Mouse (Mus musculus) spleen, adult 2 months (tissue): ENCODE measurements around the gene Cartpt. TPM values are rescaled to one million over a fixed set of nuclear protein-coding genes. Genes with fewer than 3 reads are reported as not detected.
"Not testable (repeated sequence)": the region's sequence is repeated elsewhere in the genome, so short reads cannot be mapped to it uniquely, and the experiment has no call there.

Experiments
- DNase-seq, 2 experiments: peaks; one replicate each; pipeline versions ENCODE4 v3.0.0 to v3.0.0-alpha.2; 2012 to 2021; ENCODE audit warnings: low spot score in 2 of 2, low read depth in 1 of 2
- H3K27ac ChIP-seq: fragments of 200-500 bp; 2 replicates; pipeline ENCODE4 v1.5.1; 2012; ENCODE audit warnings: low read length, inconsistent platforms; ENCODE audit not compliant: insufficient read depth
- H3K27me3 ChIP-seq: fragments of 200-500 bp; 2 replicates; pipeline ENCODE4 v1.6.1; 2012; ENCODE audit warnings: mild to moderate bottlenecking, moderate library complexity, low read length, inconsistent platforms; ENCODE audit not compliant: control insufficient read depth, insufficient read depth
- H3K36me3 ChIP-seq: fragments of 200-500 bp; 2 replicates; pipeline ENCODE4 v1.6.1; 2012; ENCODE audit warnings: mild to moderate bottlenecking, low read length, inconsistent platforms; ENCODE audit not compliant: control insufficient read depth, insufficient read depth
- H3K4me1 ChIP-seq: fragments of 200-500 bp; 2 replicates; pipeline ENCODE4 v1.6.1; 2011; ENCODE audit warnings: inconsistent platforms; ENCODE audit not compliant: control insufficient read depth, insufficient read depth, insufficient read length
- H3K4me3 ChIP-seq: fragments of 200-500 bp; 2 replicates; pipeline ENCODE4 v1.5.1; 2011; ENCODE audit warnings: mild to moderate bottlenecking, inconsistent platforms; ENCODE audit not compliant: insufficient read depth, insufficient read length; ENCODE audit errors: extremely low read depth
- CTCF ChIP-seq: fragments of 200-500 bp; IDR thresholded peaks from 2 replicates; pipeline ENCODE4 v1.5.1; 2011; ENCODE audit warnings: mild to moderate bottlenecking, inconsistent platforms; ENCODE audit not compliant: insufficient read depth, insufficient read length, insufficient replicate concordance; ENCODE audit errors: extremely low read depth
- POLR2A ChIP-seq: fragments of 200-500 bp; IDR thresholded peaks from 2 replicates; pipeline ENCODE4 v1.6.1; 2011; ENCODE audit warnings: low read depth, low read length, inconsistent platforms
- WGBS: fragments of 180-500 bp; shearing (Covaris S2); methylation state at CpG from one replicate; pipeline ENCODE4 v1.1.7; 2018; 5-methylcytosine and 5-hydroxymethylcytosine counted together
- polyA plus RNA-seq: library from polyadenylated mRNA; depleted of rRNA; stranded (reverse); fragments of >200 nt; gene quantifications from 2 replicates; pipeline ENCODE4 v1.2.3, GENCODE M21; 2012

The Cartpt gene
- polyA plus RNA-seq, 1 experiment, result not detected

- 85% methylated on average over 6 of the region's 6 CpGs for WGBS
Observed at GRCm38 (mm10) chr13:99885636-99886035, 15.3 kb downstream of the Cartpt start.

GRCm38 (mm10) chr13:99881774-99882173, 19.1 kb downstream of the Cartpt start:
- WGBS, result 74% methylated on average over 8 of the region's 8 CpGs
- not testable (repeated sequence) for H3K27me3 ChIP-seq, H3K4me3 ChIP-seq, H3K27ac ChIP-seq, H3K36me3 ChIP-seq, H3K4me1 ChIP-seq, DNase-seq

More at GRCm38 (mm10) chr13:99885636-99886035, 15.3 kb downstream of the Cartpt start:
- DNase-seq, result no peak
- H3K4me3 ChIP-seq, result no peak overlapping the region
- no peaks in the 10 kb centered on the region for H3K4me1 ChIP-seq
- no peak for TF ChIP-seq POLR2A
- no peak for TF ChIP-seq CTCF
- no peaks in the 10 kb centered on the region for H3K36me3 ChIP-seq
- no peaks in the 10 kb centered on the region for H3K27me3 ChIP-seq
- H3K27ac ChIP-seq, result no peak overlapping the region

- no peak overlapping the region for H3K4me3 ChIP-seq
- no peak overlapping the region for H3K27ac ChIP-seq
- DNase-seq, result no peak
- H3K36me3 ChIP-seq, result no peaks in the 10 kb centered on the region
- TF ChIP-seq CTCF (no peak), POLR2A (no peak)
- WGBS, result 89% methylated on average over 10 of the region's 10 CpGs
- no peaks in the 10 kb centered on the region for H3K4me1 ChIP-seq
- H3K27me3 ChIP-seq, result no peaks in the 10 kb centered on the region
Observed at GRCm38 (mm10) chr13:99879696-99880095, 21.2 kb downstream of the Cartpt start.

- H3K4me3 ChIP-seq, result no peak overlapping the region
- WGBS, result 75% methylated on average over 1 of the region's 1 CpGs
- no peaks in the 10 kb centered on the region for H3K4me1 ChIP-seq
- no peaks in the 10 kb centered on the region for H3K36me3 ChIP-seq
- no peak overlapping the region for H3K27ac ChIP-seq
- H3K27me3 ChIP-seq, result no peaks in the 10 kb centered on the region
- TF ChIP-seq CTCF (no peak), POLR2A (no peak)
- no peak for DNase-seq
Observed at GRCm38 (mm10) chr13:99872059-99872458, 28.8 kb downstream of the Cartpt start.

DNA sequence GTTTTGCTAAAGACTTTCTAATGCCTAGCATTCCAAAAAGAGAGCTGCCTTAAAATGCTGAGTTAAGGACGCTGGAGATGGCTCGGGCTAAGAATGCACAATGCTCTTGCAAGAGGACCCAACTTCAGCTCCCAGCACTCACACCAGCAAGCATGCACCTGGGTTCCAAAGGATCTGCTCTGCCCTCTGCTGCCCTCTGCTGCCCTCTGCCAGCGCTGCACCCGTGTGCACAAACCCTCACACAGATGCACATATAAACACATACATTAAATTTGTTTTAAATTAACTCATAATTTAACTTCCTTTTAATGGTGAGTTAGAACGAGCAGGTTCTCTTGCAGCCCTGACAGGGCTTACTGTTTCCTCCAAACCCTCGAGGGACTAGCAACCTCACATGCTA, 32.5 kb downstream of the Cartpt start:
- TF ChIP-seq CTCF (no peak), POLR2A (no peak)
- no peaks in the 10 kb centered on the region for H3K4me1 ChIP-seq
- no peaks in the 10 kb centered on the region for H3K27me3 ChIP-seq
- H3K4me3 ChIP-seq, result no peak overlapping the region
- H3K36me3 ChIP-seq, result no peaks in the 10 kb centered on the region
- no peak for DNase-seq
- no peak overlapping the region for H3K27ac ChIP-seq
- WGBS, result 84% methylated on average over 6 of the region's 6 CpGs

- DNase-seq, result no peak
- Histone ChIP-seq H3K27me3 (no peaks in the 10 kb centered on the region), H3K4me3 (no peak overlapping the region), H3K4me1 (no peaks in the 10 kb centered on the region), H3K27ac (no peak overlapping the region), H3K36me3 (no peaks in the 10 kb centered on the region)
- WGBS, result 76% methylated on average over 5 of the region's 5 CpGs
- TF ChIP-seq CTCF (no peak), POLR2A (no peak)
Observed at GRCm38 (mm10) chr13:99864331-99864730, 36.6 kb downstream of the Cartpt start.

GRCm38 (mm10) chr13:99860670-99861069, 40.2 kb downstream of the Cartpt start:
- no peaks in the 10 kb centered on the region for H3K36me3 ChIP-seq
- H3K4me3 ChIP-seq, result no peak overlapping the region
- no peaks in the 10 kb centered on the region for H3K4me1 ChIP-seq
- no peak for DNase-seq
- no peaks in the 10 kb centered on the region for H3K27me3 ChIP-seq
- TF ChIP-seq CTCF (no peak), POLR2A (no peak)
- H3K27ac ChIP-seq, result no peak overlapping the region
- 86% methylated on average over 3 of the region's 3 CpGs for WGBS
